ENCODE assay signal across 9 mouse cellular contexts in genomic region chr19:3623824-3624223, GRCm38 (mm10). TPM values are rescaled to one million over a fixed set of nuclear protein-coding genes. Genes with fewer than 3 reads are reported as not detected.
A peak's percentile ranks its signal among the peaks of the same experiment; 100 is the strongest.
DNase-seq lines count a peak whose midpoint lies in the region; ATAC-seq and TF ChIP-seq lines count a peak whose summit lies in the region.
"Had no signal": no experiment of that assay in that cellular context is flagged by ENCODE, and none has a peak within 500 bp of the region (broad histone marks: within the 10 kb centered on the region; RNA-seq: fewer than 3 reads in every experiment).

No protein-coding gene starts in this region.

- no peak overlapping the region for H3K9ac ChIP-seq in heart, embryonic 11.5 days (ENCODE audit: low read depth, low read length)

- H3K4me2 ChIP-seq in heart, embryonic 11.5 days: no peak overlapping the region

- 0 out of 2 replicates have a peak, but pooled peaks cover 5% of the 10 kb centered on the region for H3K9me3 ChIP-seq in heart, embryonic 11.5 days (replicated peaks; ENCODE audit: control insufficient read depth, low read length)
- peaks cover 6% of the 10 kb centered on the region; the same call in 1 of the 2 replicates for H3K9me3 ChIP-seq in heart, embryonic 10.5 days
- H3K9me3 ChIP-seq in E14TG2a.4 (ENCODE audit: low read length): no peaks in the 10 kb centered on the region

- ATAC-seq in heart, embryonic 11.5 days (replicated peaks; ENCODE audit: insufficient number of reproducible peaks, low FRiP score, low TSS enrichment): 0 out of 2 replicates have a peak, but pooled peaks have one; percentile 44
- peak; percentile 52 for ATAC-seq in granulocyte monocyte progenitor cell, adult 5-6 weeks (replicated peaks; ENCODE audit: poor library complexity, severe bottlenecking)
- no peak; the same call in 1 of the 2 replicates for ATAC-seq in frontal cortex, adult (ENCODE audit: low TSS enrichment)

- H3K4me1 ChIP-seq in heart, embryonic 11.5 days (ENCODE audit: control insufficient read depth, insufficient read depth, low read length): no peaks in the 10 kb centered on the region
- H3K4me1 ChIP-seq in heart, embryonic 10.5 days: no peaks in the 10 kb centered on the region
- H3K4me1 ChIP-seq in E14TG2a.4 (replicated peaks; ENCODE audit: low read depth, low read length): peaks cover 13% of the 10 kb centered on the region

- H3K4me3 ChIP-seq in heart, embryonic 11.5 days (ENCODE audit: low read depth, low read length): no peak overlapping the region
- no peak overlapping the region for H3K4me3 ChIP-seq in heart, embryonic 10.5 days
- H3K4me3 ChIP-seq in E14TG2a.4 (replicated peaks; ENCODE audit: low read length): no peak overlapping the region
- H3K4me3 ChIP-seq: erythroblast, embryonic 14.5 days had no signal

- H3K27me3 ChIP-seq in heart, embryonic 11.5 days (ENCODE audit: control insufficient read depth, insufficient read depth, low read length): no peaks in the 10 kb centered on the region
- no peaks in the 10 kb centered on the region for H3K27me3 ChIP-seq in heart, embryonic 10.5 days (ENCODE audit: insufficient read depth, poor library complexity, severe bottlenecking)
- no peaks in the 10 kb centered on the region for H3K27me3 ChIP-seq in E14TG2a.4 (ENCODE audit: insufficient read depth, low read length)

- 63% methylated on average over 5 of the region's 5 CpGs for WGBS in heart, embryonic 11.5 days (ENCODE audit: insufficient replicate concordance)
- 65% methylated on average over 5 of the region's 5 CpGs for WGBS in heart, embryonic 10.5 days

- DNase-seq in heart, embryonic 10.5 days (ENCODE audit: low spot score): no peak
- peak; percentile 17 for DNase-seq in c-Kit-positive CD71-negative TER-119-negative erythroid progenitor cells, embryonic 14.5 days (ENCODE audit: low read depth)
- DNase-seq in layer of hippocampus, postnatal 14 days (ENCODE audit: low spot score in 2 of 2): peak; percentile 36 to 47
- DNase-seq in mesoderm, embryonic 11.5 days (ENCODE audit: low read depth, low spot score): peak; percentile 48

- H3K36me3 ChIP-seq in heart, embryonic 11.5 days (ENCODE audit: control insufficient read depth, insufficient read depth, low read length): peaks cover 26% of the 10 kb centered on the region
- H3K36me3 ChIP-seq in heart, embryonic 10.5 days: peaks cover 83% of the 10 kb centered on the region
- peaks cover 75% of the 10 kb centered on the region for H3K36me3 ChIP-seq in E14TG2a.4 (ENCODE audit: insufficient read depth, low read length)

- no peak overlapping the region for H3K27ac ChIP-seq in heart, embryonic 11.5 days (ENCODE audit: low read depth, low read length)
- H3K27ac ChIP-seq in heart, embryonic 10.5 days: no peak overlapping the region

- TF ChIP-seq CTCF in E14TG2a.4 (conservative IDR thresholded peaks at IDR 0.05; ENCODE audit: low read length): peak; percentile 84

RNA-seq across cellular contexts. Expression of gene Ppp6r3, which starts 48.3 kb away (rescaled TPM):
- 57.9 and 63.6 TPM in 2 replicates for polyA plus RNA-seq in heart, embryonic 11.5 days (2014; fragmentation: Nextera tagmentation; extraction: Ambion mirVana)
- polyA plus RNA-seq in heart, embryonic 10.5 days (2016; fragmentation: Nextera tagmentation; extraction: Ambion mirVana): 63.4 and 63.5 TPM in 2 replicates
- total RNA-seq in granulocyte monocyte progenitor cell, adult 5-6 weeks (2014; fragmentation: Nextera tagmentation): 97.5 and 97.9 TPM in 2 replicates
- total RNA-seq in granulocyte monocyte progenitor cell, adult 5-6 weeks (2017): 106 and 114 TPM in 2 replicates
- total RNA-seq in layer of hippocampus, postnatal 14 days (2021): 10 to 100 TPM; 84.7 to 87.9 TPM
